Mouse (Mus musculus) R1 (cell line): ENCODE data around the gene Chdh.

ENCODE experiments used
- DNase-seq: peaks from one replicate; pipeline ENCODE4 v3.0.0-alpha.2; 2018; ENCODE audit warnings: low read depth, low spot score

The Chdh gene

GRCm38 (mm10) chr14:30011886-30012560 is 3.2 kb downstream of the Chdh start:
- no peak for DNase-seq

- DNase-seq = no peak
Measured at GRCm38 (mm10) chr14:30014487-30014886, 5.7 kb downstream of the Chdh start.

- no peak for DNase-seq
Measured at GRCm38 (mm10) chr14:30015008-30015407, 6.2 kb downstream of the Chdh start.

- no peak for DNase-seq
Measured at GRCm38 (mm10) chr14:30016666-30017065, 7.8 kb downstream of the Chdh start.

GRCm38 (mm10) chr14:30017794-30018462 is 9.1 kb downstream of the Chdh start:
- no peak for DNase-seq

GRCm38 (mm10) chr14:30018463-30018801 is 9.6 kb downstream of the Chdh start:
- no peak for DNase-seq

- DNase-seq = no peak
Measured at GRCm38 (mm10) chr14:30018846-30019245, 10.0 kb downstream of the Chdh start.

GRCm38 (mm10) chr14:30019375-30019774 is 10.6 kb downstream of the Chdh start:
- DNase-seq = no peak

- DNase-seq = no peak
Measured at GRCm38 (mm10) chr14:30019792-30020575, 11.2 kb downstream of the Chdh start.

GRCm38 (mm10) chr14:30022471-30022870 is 13.6 kb downstream of the Chdh start:
- DNase-seq = no peak

- no peak for DNase-seq
Measured at GRCm38 (mm10) chr14:30024387-30024786, 15.6 kb downstream of the Chdh start.

- DNase-seq = peak; percentile 30
Measured at GRCm38 (mm10) chr14:30027378-30027777, 18.6 kb downstream of the Chdh start.

GRCm38 (mm10) chr14:30033405-30033804 is 24.6 kb downstream of the Chdh start:
- DNase-seq = no peak

GRCm38 (mm10) chr14:30038431-30038830 is 29.6 kb downstream of the Chdh start:
- no peak for DNase-seq

GRCm38 (mm10) chr14:30039413-30039812 is 30.6 kb downstream of the Chdh start:
- DNase-seq = no peak

GRCm38 (mm10) chr14:30041836-30042235 is 33.0 kb downstream of the Chdh start:
- DNase-seq = no peak

GRCm38 (mm10) chr14:30043356-30043940 is 34.6 kb downstream of the Chdh start:
- no peak for DNase-seq

GRCm38 (mm10) chr14:30045239-30045638 is 36.4 kb downstream of the Chdh start:
- DNase-seq = no peak

- no peak for DNase-seq
Measured at GRCm38 (mm10) chr14:30045704-30046220, 36.9 kb downstream of the Chdh start.

GRCm38 (mm10) chr14:30046976-30047375 is 38.2 kb downstream of the Chdh start:
- no peak for DNase-seq

- DNase-seq = peak; percentile 49
Measured at GRCm38 (mm10) chr14:30048049-30048448, 39.2 kb downstream of the Chdh start.

- DNase-seq = no peak
Measured at GRCm38 (mm10) chr14:30050280-30050679, 41.5 kb downstream of the Chdh start.
